Mouse (Mus musculus) kidney, adult 10 weeks (tissue): ENCODE data around the gene Tmem167. TPM values are rescaled to one million over a fixed set of nuclear protein-coding genes. Genes with fewer than 3 reads are reported as not detected.

Source experiments
- polyA plus RNA-seq: library from polyadenylated mRNA; stranded (reverse); fragments of 350-450 nt; fragmentation: Illumina TruSeq; extraction: RNeasy Lipid Tissue Mini Kit (QIAGEN cat#74804); gene quantifications from one replicate; pipeline ENCODE4 v1.2.3, GENCODE M21; 2014; ENCODE audit warnings: low read depth, low replicate concordance

Tmem167 gene
- 29.9 TPM for polyA plus RNA-seq

DNA sequence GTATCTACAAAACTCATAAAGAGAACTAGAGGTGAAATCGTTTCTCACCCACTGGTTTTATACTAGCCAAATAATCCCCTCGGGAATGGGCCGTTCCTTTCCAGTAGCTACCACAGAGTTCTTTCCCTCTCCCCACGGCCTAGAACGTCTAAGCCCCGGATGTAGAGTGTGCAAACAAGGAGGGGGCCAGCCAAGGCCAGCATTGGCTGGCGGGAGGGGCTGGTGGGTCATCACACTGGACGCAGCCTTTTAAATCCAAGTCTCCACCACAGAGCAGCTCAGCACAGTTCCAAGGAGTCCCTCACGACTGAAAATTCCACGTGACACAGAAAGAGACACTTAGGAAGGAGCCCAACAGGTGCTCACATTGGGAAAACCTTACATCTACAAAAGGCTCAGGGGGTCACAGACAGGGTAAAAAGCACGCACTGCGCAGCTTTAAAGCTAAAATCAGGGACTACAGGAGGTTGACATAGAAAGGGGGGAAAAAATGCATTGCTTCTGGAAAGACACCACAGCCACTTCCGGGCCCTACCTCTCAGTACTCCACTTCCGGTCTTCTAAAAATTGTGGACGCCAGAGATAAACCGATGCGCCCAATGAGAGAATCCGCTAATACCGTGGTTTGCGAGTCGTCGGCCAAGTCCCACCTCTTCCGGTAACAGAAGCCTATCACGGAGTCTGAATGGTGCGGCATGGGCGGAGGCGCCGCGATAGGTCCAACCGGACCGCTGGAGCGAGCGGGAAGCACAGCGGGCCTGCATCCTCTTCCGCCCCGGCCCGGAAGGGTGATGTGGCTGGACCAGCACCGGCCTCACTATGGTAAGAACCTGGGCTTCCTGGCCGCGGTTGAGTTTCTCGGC, at the start of gene Tmem167, which contains the start of gene Xrcc4:
Tmem167 (plus strand) TSS at position 162 of the 863 bp plus-strand sequence.
Xrcc4 (minus strand) TSS at position 647 of the 863 bp plus-strand sequence.

Other genes starting within 250 kb of the Tmem167 start
- gene Xrcc4, start 485 bp downstream of the Tmem167 start, polyA plus RNA-seq: 50.9 TPM